Mouse (Mus musculus): ENCODE measurements around the gene Mepce. TPM values are rescaled to one million over a fixed set of nuclear protein-coding genes. Genes with fewer than 3 reads are reported as not detected.

Mepce gene
- polyA plus RNA-seq, 1 experiment from 2014 or later, result 10.0 TPM

DNA sequence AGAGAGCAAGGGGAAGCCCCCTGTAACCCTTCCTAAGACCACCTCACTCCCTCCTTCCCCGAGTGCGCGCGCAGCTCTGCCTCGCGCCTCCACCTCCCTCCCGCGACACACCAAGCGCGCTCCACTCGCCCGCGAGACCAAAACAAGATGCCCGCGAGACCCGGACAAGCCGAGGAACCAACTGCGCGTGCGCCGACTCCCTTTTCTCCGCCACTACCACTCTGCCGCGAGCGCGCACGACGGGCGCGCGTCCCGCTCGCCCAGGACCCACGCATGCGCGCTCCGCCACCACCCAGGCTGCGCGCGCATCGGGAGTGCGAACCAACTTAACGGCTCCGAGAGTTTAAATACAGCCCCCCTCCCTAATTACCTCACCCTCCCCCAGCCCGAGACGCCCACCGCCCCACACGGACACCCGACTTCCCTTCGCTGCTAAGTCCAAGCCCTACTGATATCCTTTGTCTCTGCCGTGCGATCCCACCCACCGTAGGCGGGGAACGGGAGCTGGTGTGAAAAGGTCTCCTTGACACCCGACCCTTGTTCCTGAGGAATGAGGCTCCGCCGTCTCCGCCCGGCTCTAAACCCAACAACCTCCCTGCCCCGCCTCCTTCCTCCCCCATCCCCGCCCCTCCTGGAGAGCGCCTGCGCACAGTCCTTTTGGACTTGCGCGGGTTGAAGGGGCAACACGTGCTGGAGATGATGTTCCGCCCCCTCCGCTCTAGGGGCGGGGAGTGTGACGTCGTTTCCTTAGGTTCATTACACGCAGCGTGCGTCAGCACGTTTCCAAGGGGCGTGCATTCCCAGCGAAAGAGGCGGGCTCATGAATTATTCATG is 1.1 kb downstream of the Mepce start:
- Histone ChIP-seq H3K36me3 (peaks cover 25% of the 10 kb centered on the region), H3K27me3 (replicated peaks) (no peaks in the 10 kb centered on the region), H3K4me3 (replicated peaks) (peak overlapping the region; percentile 69), H3K4me1 (peaks cover 48% of the 10 kb centered on the region), H3K9ac (replicated peaks) (peak overlapping the region; percentile 79), H3K9me3 (replicated peaks) (no peaks in the 10 kb centered on the region), H3K4me2 (peak overlapping the region; percentile 92), H3K27ac (replicated peaks) (peak overlapping the region; percentile 99)
- WGBS, result under 1% methylated on average over 79 of the region's 79 CpGs
- peak; percentile 90 for ATAC-seq (ENCODE audit: low FRiP score)

DNA sequence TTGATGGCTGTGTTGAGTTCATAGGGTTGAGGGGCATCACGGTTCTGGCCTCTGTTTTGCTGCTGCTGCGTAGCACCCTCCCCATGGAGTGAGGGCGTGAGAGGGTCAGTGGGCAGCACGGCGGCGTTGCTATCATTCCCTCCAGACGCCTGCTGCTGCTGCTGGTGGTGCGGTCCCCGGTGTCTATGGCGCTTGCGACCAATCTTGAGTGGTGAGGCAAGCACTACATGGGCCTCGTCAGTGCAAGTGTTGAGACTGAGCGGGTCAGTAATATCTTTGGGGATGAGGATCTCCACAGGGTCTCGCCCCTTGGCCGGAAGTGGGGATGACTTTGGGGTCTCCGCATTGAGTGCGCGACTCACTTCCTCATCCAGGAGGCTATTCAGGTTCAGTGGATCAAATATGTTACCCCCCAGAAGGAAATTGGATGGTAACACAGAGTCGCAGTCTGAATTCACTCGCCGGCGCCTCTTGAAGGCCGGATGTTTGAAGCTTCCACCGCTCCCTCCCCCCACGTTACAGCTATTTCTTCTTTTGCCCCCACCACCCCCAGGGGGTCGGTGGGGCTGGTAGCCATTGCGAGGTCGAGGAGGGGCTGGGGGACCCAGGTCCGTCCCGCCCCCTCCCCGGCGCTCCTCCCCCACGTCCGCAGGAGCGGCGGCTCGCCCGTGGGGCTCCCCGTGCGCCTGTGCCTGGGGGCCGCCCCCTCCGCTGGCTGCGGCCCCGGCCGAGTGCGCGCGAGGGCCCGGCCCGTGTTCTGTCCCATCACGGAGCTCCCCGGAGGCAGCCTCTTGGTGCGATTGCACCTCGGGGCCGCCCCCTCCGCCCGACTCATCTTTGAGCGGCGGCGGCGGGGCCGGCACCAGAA is 2.1 kb downstream of the Mepce start:
- Histone ChIP-seq H3K9me3 (replicated peaks) (no peaks in the 10 kb centered on the region), H3K4me1 (peaks cover 53% of the 10 kb centered on the region), H3K9ac (replicated peaks) (peak overlapping the region; percentile 79), H3K4me2 (peak overlapping the region; percentile 92), H3K36me3 (peaks cover 34% of the 10 kb centered on the region), H3K4me3 (replicated peaks) (peak overlapping the region; percentile 69), H3K27ac (replicated peaks) (peak overlapping the region; percentile 99), H3K27me3 (replicated peaks) (no peaks in the 10 kb centered on the region)
- ATAC-seq (ENCODE audit: low FRiP score), result peak; percentile 12
- WGBS, result 2% methylated on average over 61 of the region's 62 CpGs

DNA sequence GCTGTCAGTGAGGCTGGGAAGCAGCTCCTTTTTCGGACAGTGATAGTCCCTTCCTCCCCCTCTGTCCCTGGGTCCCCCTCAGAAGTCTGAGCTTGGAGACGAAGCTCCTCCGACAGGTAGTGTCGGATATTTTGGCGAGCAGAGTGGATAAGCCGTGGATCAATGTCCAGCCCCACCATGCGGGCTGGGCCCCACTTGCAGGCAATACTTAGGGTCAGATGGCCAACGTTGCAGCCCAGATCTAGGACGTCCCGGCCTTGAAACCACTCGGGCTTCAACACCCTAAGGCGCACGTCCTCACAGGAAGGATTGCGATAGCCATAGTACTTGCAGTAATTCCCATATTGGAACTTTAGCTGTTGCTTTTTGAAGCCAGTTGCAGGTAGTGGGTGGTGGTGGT is 2.9 kb downstream of the Mepce start:
- Histone ChIP-seq H3K9me3 (replicated peaks) (no peaks in the 10 kb centered on the region), H3K27ac (replicated peaks) (no peak overlapping the region), H3K27me3 (replicated peaks) (no peaks in the 10 kb centered on the region), H3K36me3 (peaks cover 38% of the 10 kb centered on the region), H3K4me1 (peaks cover 62% of the 10 kb centered on the region), H3K4me2 (peak overlapping the region; percentile 92), H3K9ac (replicated peaks) (peak overlapping the region; percentile 79), H3K4me3 (replicated peaks) (peak overlapping the region; percentile 69)
- 80% methylated on average over 14 of the region's 14 CpGs for WGBS
- no peak for ATAC-seq (ENCODE audit: low FRiP score)

DNA sequence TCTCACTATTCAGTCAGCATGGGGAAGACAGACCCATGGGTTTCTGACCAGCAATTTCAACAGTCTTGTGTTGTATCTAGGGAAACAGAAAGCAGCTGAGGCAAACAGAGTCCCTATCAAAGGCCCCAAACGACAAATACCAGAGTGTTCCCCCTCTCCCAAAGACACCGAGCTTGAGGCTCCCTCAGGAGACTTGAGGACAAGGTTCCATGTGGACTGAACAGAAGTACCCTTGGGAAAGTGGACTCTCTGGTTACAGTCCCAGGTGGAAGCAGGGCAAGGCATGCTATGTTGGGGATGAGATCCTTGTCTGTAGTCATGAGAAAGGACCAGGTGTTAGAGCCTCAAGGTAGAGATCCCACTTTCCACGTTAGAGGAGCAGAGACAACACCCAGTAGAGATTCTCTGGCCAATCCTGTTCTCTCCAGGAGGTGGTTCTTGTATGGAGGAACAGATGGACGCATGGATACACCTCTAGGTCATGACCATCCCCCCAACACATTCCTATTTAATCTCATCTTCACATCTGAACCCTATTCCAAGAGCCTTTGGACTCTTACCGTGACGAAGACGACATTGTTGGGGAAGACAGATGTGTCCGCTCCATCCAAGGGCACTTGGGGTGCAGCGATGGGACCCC is 3.4 kb downstream of the Mepce start:
- H3K27ac ChIP-seq (replicated peaks), result peak overlapping the region; percentile 58; the same call in 1 of the 2 replicates
- ATAC-seq (ENCODE audit: low FRiP score), result no peak
- WGBS, result 64% methylated on average over 9 of the region's 9 CpGs

DNA sequence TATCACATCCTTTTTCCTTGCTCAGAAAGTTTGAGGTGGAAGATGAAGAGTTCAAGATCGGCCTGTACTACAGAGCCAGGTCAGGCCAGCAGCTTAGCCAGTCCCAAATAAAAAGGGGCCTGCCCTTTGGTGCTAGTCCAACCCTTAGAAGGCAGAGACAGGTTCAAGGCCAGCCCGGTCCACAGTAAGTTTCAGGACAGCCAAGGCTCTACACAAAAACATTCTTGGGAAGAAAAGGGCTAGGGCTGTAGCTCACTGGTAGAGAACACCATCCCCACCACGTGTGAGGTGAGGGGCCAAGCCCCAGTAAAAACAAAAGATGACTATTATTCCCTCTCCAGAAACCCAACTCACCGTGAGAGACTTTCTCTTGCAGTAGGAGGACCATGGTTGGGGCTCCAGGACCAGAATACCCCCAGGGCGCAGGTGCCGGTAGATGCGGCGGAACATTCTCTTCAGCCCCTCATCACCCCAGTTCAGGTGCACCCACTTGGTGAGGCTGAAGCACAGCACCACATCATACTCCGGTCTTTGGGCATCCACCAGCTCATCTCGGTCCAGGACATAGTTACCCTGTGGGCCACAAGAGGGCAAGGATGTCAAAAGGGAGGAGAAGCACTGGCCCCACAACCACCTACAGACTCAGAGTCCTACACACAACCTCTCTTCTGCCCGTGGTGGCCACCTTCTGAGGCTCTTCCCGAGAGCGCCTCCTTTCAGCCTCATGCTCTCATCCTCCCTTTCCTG is 4.5 kb downstream of the Mepce start:
- 82% methylated on average over 13 of the region's 13 CpGs for WGBS
- Histone ChIP-seq H3K27ac (replicated peaks) (peak overlapping the region; percentile 58; the same call in 1 of the 2 replicates), H3K36me3 (peaks cover 38% of the 10 kb centered on the region), H3K27me3 (replicated peaks) (no peaks in the 10 kb centered on the region), H3K4me1 (peaks cover 66% of the 10 kb centered on the region), H3K9me3 (replicated peaks) (no peaks in the 10 kb centered on the region), H3K4me2 (peak overlapping the region; percentile 92), H3K9ac (replicated peaks) (peak overlapping the region; percentile 79), H3K4me3 (replicated peaks) (peak overlapping the region; percentile 69)
- ATAC-seq (ENCODE audit: low FRiP score), result no peak

More for the DNA sequence above, 3.4 kb downstream of the Mepce start:
- peak overlapping the region; percentile 69 for H3K4me3 ChIP-seq (replicated peaks)
- H3K9ac ChIP-seq (replicated peaks), result peak overlapping the region; percentile 79
- H3K4me1 ChIP-seq, result peaks cover 66% of the 10 kb centered on the region
- peak overlapping the region; percentile 92 for H3K4me2 ChIP-seq
- H3K9me3 ChIP-seq (replicated peaks), result no peaks in the 10 kb centered on the region
- peaks cover 38% of the 10 kb centered on the region for H3K36me3 ChIP-seq
- no peaks in the 10 kb centered on the region for H3K27me3 ChIP-seq (replicated peaks)

DNA sequence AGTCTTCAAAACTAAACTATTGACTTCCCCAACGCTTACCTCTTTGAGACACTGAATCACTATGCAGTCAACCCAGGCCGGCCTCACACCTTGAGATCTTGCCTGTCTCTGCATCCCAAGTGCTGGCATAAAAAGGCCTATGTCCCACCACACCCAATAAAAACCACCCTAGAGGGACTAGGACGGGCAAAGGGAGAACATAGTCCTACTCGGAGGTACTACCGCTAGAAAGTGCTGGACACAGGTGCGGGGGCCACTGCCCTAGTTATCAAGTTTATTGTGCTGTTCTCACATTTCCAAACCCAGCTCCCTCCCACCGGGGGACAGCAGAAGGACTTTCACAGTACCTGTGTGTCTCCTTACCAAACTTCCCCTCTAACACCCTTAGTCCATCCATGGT is 5.8 kb downstream of the Mepce start:
- WGBS, result 93% methylated on average over 7 of the region's 7 CpGs
- Histone ChIP-seq H3K9ac (replicated peaks) (no peak overlapping the region; the same call in 1 of the 2 replicates), H3K4me1 (peaks cover 66% of the 10 kb centered on the region), H3K27ac (replicated peaks) (no peak overlapping the region), H3K4me2 (no peak overlapping the region; the same call in 1 of the 2 replicates), H3K36me3 (peaks cover 38% of the 10 kb centered on the region), H3K9me3 (replicated peaks) (no peaks in the 10 kb centered on the region), H3K4me3 (replicated peaks) (no peak overlapping the region), H3K27me3 (replicated peaks) (no peaks in the 10 kb centered on the region)
- ATAC-seq (ENCODE audit: low FRiP score), result no peak

DNA sequence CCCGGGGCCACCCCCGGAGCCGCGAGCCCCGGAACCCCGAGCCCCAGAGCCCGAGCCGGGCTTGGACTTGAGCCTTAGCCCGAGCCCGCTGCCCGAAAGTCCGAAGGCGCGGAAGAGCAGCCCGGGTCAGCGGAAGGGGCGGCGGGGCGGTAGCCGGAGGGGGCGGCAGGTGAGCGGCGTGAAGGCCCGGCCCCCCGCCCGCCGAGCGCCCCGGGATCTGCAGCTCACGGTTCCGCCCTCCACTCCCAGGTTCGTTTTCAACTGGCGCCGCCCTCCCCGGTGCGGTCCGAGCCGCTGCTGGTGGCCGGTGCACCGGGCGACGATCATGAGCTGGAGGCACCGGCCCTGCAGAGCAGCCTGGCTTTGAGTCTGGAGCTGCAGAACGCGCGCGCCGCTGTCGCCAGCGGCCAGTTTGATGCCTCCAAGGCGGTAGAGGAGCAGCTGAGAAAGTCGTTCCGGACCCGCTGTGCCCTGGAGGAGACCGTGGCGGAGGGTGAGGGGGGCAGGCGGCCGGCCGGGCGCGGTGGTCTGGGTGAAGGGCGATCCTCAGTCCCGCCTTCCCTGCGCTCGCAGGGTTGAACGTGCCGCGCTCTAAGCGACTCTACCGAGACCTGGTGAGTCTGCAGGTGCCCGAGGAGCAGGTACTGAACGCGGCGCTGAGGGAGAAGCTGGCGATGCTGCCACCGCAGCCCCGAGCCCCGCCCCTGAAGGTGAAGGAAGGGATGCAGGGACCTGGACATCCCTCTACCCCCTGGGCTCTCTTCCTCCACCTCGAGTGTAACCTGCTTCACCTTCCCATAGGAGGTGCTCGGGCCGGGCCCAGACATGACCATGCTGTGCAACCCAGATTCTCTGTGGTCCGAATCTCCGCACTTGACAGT is 8.2 kb downstream of the Mepce start:
- under 1% methylated on average over 79 of the region's 83 CpGs for WGBS
- Histone ChIP-seq H3K4me1 (peaks cover 55% of the 10 kb centered on the region), H3K9ac (replicated peaks) (peak overlapping the region; percentile 99), H3K4me3 (replicated peaks) (peak overlapping the region; percentile 98), H3K9me3 (replicated peaks) (no peaks in the 10 kb centered on the region), H3K27ac (replicated peaks) (peak overlapping the region; percentile 93), H3K36me3 (peaks cover 38% of the 10 kb centered on the region), H3K27me3 (replicated peaks) (no peaks in the 10 kb centered on the region), H3K4me2 (peak overlapping the region; percentile 97)
- peak; percentile 29 for ATAC-seq (ENCODE audit: low FRiP score)

DNA sequence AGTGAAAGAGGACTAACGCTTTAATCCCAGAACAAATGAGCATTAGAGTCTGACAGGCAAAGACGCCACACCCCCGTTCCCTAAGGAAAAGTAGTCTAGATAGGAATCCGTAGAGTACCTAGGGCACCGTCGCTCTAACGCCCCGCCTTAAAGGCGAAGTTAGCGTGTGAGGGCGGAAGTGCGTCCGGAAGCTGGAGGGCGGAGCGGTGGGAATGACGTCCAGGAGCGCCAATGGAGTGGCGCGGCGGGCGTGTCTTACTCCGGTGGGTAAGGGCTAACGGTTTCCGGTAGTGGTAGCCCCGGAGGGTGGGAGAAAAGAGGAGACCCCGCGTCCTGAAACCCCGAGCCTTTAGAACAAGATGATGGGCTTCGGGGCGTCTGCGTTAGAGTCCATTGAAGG is 8.8 kb downstream of the Mepce start, which contains the start of gene Ppp1r35:
Gene Ppp1r35, plus strand, starts transcription at position 215 of the 400 bp plus-strand sequence.
- Histone ChIP-seq H3K27ac (replicated peaks) (peak within 1 kb of the TSS; percentile 93), H3K27me3 (replicated peaks) (no peaks in the 10 kb centered on the region), H3K4me1 (peaks cover 49% of the 10 kb centered on the region), H3K36me3 (peaks cover 36% of the 10 kb centered on the region), H3K9ac (replicated peaks) (peak within 1 kb of the TSS; percentile 99), H3K4me3 (replicated peaks) (peak within 1 kb of the TSS; percentile 98), H3K4me2 (peak within 1 kb of the TSS; percentile 97), H3K9me3 (replicated peaks) (no peaks in the 10 kb centered on the region)
- ATAC-seq (ENCODE audit: low FRiP score), result peak; percentile 96
- WGBS, result under 1% methylated on average over 31 of the region's 31 CpGs

DNA sequence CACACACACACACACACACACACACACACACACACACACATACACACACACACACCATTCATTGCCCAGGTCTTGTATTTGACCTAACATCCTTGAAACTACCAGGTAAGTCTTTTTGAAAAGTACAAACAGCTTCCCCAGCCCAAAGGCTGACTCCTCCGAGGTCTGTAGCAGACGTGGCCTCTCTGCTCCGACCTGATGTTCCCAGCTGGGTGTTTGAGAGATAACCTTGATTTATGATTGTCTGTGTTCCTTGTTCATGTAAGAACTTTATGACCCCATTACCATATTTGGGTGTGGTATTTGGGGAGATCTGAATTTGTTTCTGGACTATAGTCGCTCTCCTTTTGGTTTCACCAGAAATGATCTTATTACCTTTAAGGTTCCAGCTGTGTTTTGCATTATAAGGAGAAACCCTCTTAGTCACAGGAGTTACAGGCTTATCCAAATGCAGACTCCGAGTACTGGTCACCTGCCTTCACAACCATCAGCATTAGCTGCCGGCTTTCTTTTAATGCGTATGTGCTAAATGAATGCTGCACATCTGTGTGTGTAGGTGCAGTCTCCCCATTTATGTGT is 10.1 kb downstream of the Mepce start:
- WGBS, result 78% methylated on average over 7 of the region's 7 CpGs
- no peak for ATAC-seq (ENCODE audit: low FRiP score)
- no peak overlapping the region for H3K27ac ChIP-seq (replicated peaks)

DNA sequence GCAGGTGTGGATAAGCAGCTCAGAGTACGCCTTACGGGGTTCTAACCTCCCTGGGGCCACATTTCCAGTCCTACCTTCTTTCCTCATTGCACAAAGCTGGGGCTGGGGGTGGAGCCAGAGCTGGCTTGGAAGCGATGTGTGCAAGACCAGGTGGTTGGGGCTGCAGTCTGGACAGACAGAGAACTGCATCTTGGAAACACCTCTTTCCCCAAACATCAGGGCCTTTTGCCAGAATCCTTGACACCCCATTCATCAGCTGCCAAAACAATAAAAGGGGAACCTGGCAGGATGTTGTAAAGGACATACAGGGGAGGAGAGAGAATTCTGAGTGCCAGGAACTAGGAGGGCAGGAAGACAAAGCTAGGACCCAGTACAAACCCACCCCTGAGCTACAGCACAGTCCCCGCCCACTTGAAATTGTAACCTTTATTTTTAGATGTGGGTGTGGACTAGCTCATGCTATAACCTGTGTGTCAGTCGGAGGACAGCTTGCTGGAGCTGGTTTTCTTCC is 11.0 kb downstream of the Mepce start:
- Histone ChIP-seq H3K4me2 (no peak overlapping the region), H3K9me3 (replicated peaks) (no peaks in the 10 kb centered on the region), H3K27ac (replicated peaks) (no peak overlapping the region), H3K9ac (replicated peaks) (no peak overlapping the region), H3K4me1 (peaks cover 27% of the 10 kb centered on the region), H3K27me3 (replicated peaks) (no peaks in the 10 kb centered on the region), H3K36me3 (peaks cover 15% of the 10 kb centered on the region), H3K4me3 (replicated peaks) (no peak overlapping the region)
- 47% methylated on average over 5 of the region's 5 CpGs for WGBS
- no peak for ATAC-seq (ENCODE audit: low FRiP score)

More for the DNA sequence above, 10.1 kb downstream of the Mepce start:
- Histone ChIP-seq H3K9ac (replicated peaks) (no peak overlapping the region), H3K4me1 (peaks cover 36% of the 10 kb centered on the region), H3K9me3 (replicated peaks) (no peaks in the 10 kb centered on the region), H3K36me3 (peaks cover 24% of the 10 kb centered on the region), H3K4me2 (no peak overlapping the region), H3K27me3 (replicated peaks) (no peaks in the 10 kb centered on the region), H3K4me3 (replicated peaks) (no peak overlapping the region)

All from neural tube, embryonic 15.5 days (tissue).